ENCODE assay signal across 8 mouse cellular contexts in genomic region chr3:95739353-95740104, GRCm38 (mm10). TPM values are rescaled to one million over a fixed set of nuclear protein-coding genes. Genes with fewer than 3 reads are reported as not detected.
DNase-seq lines count a peak whose midpoint lies in the region; ATAC-seq and TF ChIP-seq lines count a peak whose summit lies in the region.

Ecm1 (minus strand) TSS chr3:95739569.

- peak within 1 kb of the TSS; percentile 26 for H3K9ac ChIP-seq in heart, adult 2 months (ENCODE audit: low read depth, low read length)
- H3K9ac ChIP-seq in liver, adult 2 months (ENCODE audit: low read depth, low read length) = peak within 1 kb of the TSS; percentile 74
- 0 out of 2 replicates have a peak within 1 kb of the TSS, but pooled peaks have one; percentile 5 for H3K9ac ChIP-seq in midbrain, postnatal 0 days (replicated peaks; ENCODE audit: low read length, poor library complexity, severe bottlenecking)

- no peaks in the 10 kb centered on the region for H3K79me2 ChIP-seq in heart, adult 2 months (replicated peaks; ENCODE audit: control insufficient read depth, insufficient read depth, low read length)
- H3K79me2 ChIP-seq in liver, adult 2 months (ENCODE audit: control insufficient read depth, insufficient read depth, low read length) = no peaks in the 10 kb centered on the region

- no peak; the same call in 1 of the 2 replicates for TF ChIP-seq CTCF in heart, adult 2 months (IDR thresholded peaks at IDR 0.05)
- TF ChIP-seq CTCF in liver, adult 2 months (IDR thresholded peaks at IDR 0.05; ENCODE audit: low read depth, low read length) = no peak
- no peak for TF ChIP-seq CTCF in midbrain, postnatal 0 days (IDR thresholded peaks at IDR 0.05)

- no peaks in the 10 kb centered on the region for H3K9me3 ChIP-seq in midbrain, postnatal 0 days (ENCODE audit: low read length)

- peak within 1 kb of the TSS; percentile 25 for H3K4me3 ChIP-seq in heart, adult 2 months
- peak within 1 kb of the TSS; percentile 51 for H3K4me3 ChIP-seq in liver, adult 2 months (ENCODE audit: insufficient read depth, low read depth, low read length)
- H3K4me3 ChIP-seq in midbrain, postnatal 0 days (ENCODE audit: low read depth, low read length) = no peak within 1 kb of the TSS

- DNase-seq in layer of hippocampus, adult 18-20 months (ENCODE audit: low spot score in 2 of 2) = peak; percentile 28 to 63
- no peak for DNase-seq in layer of hippocampus, adult 11-12 months (ENCODE audit: low spot score)
- DNase-seq in adrenal gland, postnatal 4 days (ENCODE audit: low spot score in 2 of 2) = peak in 1 of 2 experiments; percentile 50
- DNase-seq in heart, adult 2 months = peak; percentile 75 to 82
- peak; percentile 56 for DNase-seq in kidney, adult 11 months
- peak; percentile 33 for DNase-seq in liver, adult 2 months (ENCODE audit: extremely low read depth, low read depth, low spot score)
- DNase-seq in midbrain, postnatal 0 days (ENCODE audit: low spot score) = no peak
- DNase-seq in c-Kit-positive CD71-positive TER-119-positive erythroid progenitor cells, embryonic 14.5 days (ENCODE audit: low spot score) = no peak

- peak within 1 kb of the TSS; percentile 61 for H3K27ac ChIP-seq in heart, adult 2 months
- H3K27ac ChIP-seq in liver, adult 2 months (replicated peaks; ENCODE audit: insufficient read depth, low read depth, low read length) = peak within 1 kb of the TSS; percentile 58
- no peak within 1 kb of the TSS for H3K27ac ChIP-seq in midbrain, postnatal 0 days (ENCODE audit: low read depth, low read length)

- no peak for ATAC-seq in midbrain, postnatal 0 days (ENCODE audit: low FRiP score)

- H3K4me2 ChIP-seq in midbrain, postnatal 0 days (ENCODE audit: low read depth, low read length, poor library complexity, severe bottlenecking) = no peak within 1 kb of the TSS

- H3K36me3 ChIP-seq in heart, adult 2 months (ENCODE audit: control insufficient read depth, insufficient read depth, low read length) = no peaks in the 10 kb centered on the region
- H3K36me3 ChIP-seq in liver, adult 2 months (ENCODE audit: control insufficient read depth, insufficient read depth, low read length) = peaks cover 6% of the 10 kb centered on the region; the same call in 1 of the 2 replicates
- peaks cover 61% of the 10 kb centered on the region for H3K36me3 ChIP-seq in midbrain, postnatal 0 days (ENCODE audit: insufficient read depth, low read length)

- 0 out of 2 replicates have a peak, but pooled peaks have one; percentile 34 for TF ChIP-seq EP300 in heart, adult 2 months (IDR thresholded peaks at IDR 0.05; ENCODE audit: insufficient read depth, low read depth, low read length)

- 35% methylated on average over 7 of the region's 7 CpGs for WGBS in heart, adult 2 months
- WGBS in liver, adult 2 months = 72% methylated on average over 7 of the region's 7 CpGs
- 85% methylated on average over 7 of the region's 7 CpGs for WGBS in midbrain, postnatal 0 days

- peak; percentile 91 for TF ChIP-seq POLR2A in heart, adult 2 months (IDR thresholded peaks at IDR 0.05; ENCODE audit: insufficient read depth, low read depth, low read length)
- peak; percentile 64 for TF ChIP-seq POLR2A in liver, adult 2 months (IDR thresholded peaks at IDR 0.05; ENCODE audit: extremely low read depth, insufficient read depth, low read length)

- no peaks in the 10 kb centered on the region for H3K27me3 ChIP-seq in heart, adult 2 months (ENCODE audit: control insufficient read depth, insufficient read depth, low read length)
- no peaks in the 10 kb centered on the region for H3K27me3 ChIP-seq in liver, adult 2 months (ENCODE audit: control insufficient read depth, insufficient read depth, low read length)
- no peaks in the 10 kb centered on the region for H3K27me3 ChIP-seq in midbrain, postnatal 0 days (ENCODE audit: insufficient read depth, low read length)

- H3K4me1 ChIP-seq in heart, adult 2 months (ENCODE audit: control insufficient read depth, insufficient read depth, low read length) = peaks cover 10% of the 10 kb centered on the region
- H3K4me1 ChIP-seq in liver, adult 2 months (ENCODE audit: control insufficient read depth, insufficient read depth, low read length) = peaks cover 3% of the 10 kb centered on the region; the same call in 1 of the 2 replicates
- H3K4me1 ChIP-seq in midbrain, postnatal 0 days (ENCODE audit: insufficient read depth, low read length) = no peaks in the 10 kb centered on the region

- intact Hi-C loops in heart, adult 2 months (cut with DNase I) = no loop called here

RNA-seq across cellular contexts. Expression of gene Ecm1, which starts in this region (rescaled TPM):
- 10 to 100 TPM in 1 of 2 experiments, 1 to 10 TPM in 1; 10.0 to 10.5 TPM for total RNA-seq in layer of hippocampus, adult 18-20 months (2021)
- total RNA-seq in adrenal gland, postnatal 4 days (2021) = 100 to 1,000 TPM; 205 to 241 TPM
- 10 to 100 TPM; 54.4 to 61.9 TPM for total RNA-seq in heart, adult 2 months (2021)
- polyA plus RNA-seq in heart, adult 2 months (2012; rRNA removed) = 173 and 200 TPM in 2 replicates
- total RNA-seq in liver, adult 2 months (2014; rRNA removed) = 48.1 and 87.7 TPM in 2 replicates
- polyA plus RNA-seq in liver, adult 2 months (2012; rRNA removed) = 354 and 374 TPM in 2 replicates
- total RNA-seq in midbrain, postnatal 0 days (2014; rRNA removed) = 6.2 and 9.9 TPM in 2 replicates
- polyA plus RNA-seq in midbrain, postnatal 0 days (2015; fragmentation: Nextera tagmentation; extraction: Ambion mirVana) = 9.7 and 10.8 TPM in 2 replicates

Comparison
In these comparisons a context has a peak if more than half of its experiments do, and no peak if none do; other contexts are left out.
1. RNA of gene Ecm1 (polyA plus RNA-seq): 354 to 374 TPM in liver, adult 2 months and 173 to 200 TPM in heart, adult 2 months; 9.7 to 10.8 TPM in midbrain, postnatal 0 days; every median in the first group is over 10 times any median in the second.
2. DNase-seq: peak in layer of hippocampus, adult 18-20 months (2 of 2), heart, adult 2 months (2 of 2), kidney, adult 11 months (single experiment) and liver, adult 2 months (single experiment); none in layer of hippocampus, adult 11-12 months (single experiment), midbrain, postnatal 0 days (single experiment) and c-Kit-positive CD71-positive TER-119-positive erythroid progenitor cells, embryonic 14.5 days (single experiment).
3. H3K9ac ChIP-seq: peak in every context shown above with its lines; median percentile 74 in liver, adult 2 months; 26 in heart, adult 2 months; 5 in midbrain, postnatal 0 days.